Mouse (Mus musculus) right cerebral cortex, postnatal 10 days (tissue): ENCODE data around the gene Stard13.

ENCODE experiments used
- DNase-seq, 2 experiments: peaks; one replicate each; pipeline ENCODE4 v3.0.0; 2021; ENCODE audit warnings: low spot score in 2 of 2

Gene Stard13

DNA sequence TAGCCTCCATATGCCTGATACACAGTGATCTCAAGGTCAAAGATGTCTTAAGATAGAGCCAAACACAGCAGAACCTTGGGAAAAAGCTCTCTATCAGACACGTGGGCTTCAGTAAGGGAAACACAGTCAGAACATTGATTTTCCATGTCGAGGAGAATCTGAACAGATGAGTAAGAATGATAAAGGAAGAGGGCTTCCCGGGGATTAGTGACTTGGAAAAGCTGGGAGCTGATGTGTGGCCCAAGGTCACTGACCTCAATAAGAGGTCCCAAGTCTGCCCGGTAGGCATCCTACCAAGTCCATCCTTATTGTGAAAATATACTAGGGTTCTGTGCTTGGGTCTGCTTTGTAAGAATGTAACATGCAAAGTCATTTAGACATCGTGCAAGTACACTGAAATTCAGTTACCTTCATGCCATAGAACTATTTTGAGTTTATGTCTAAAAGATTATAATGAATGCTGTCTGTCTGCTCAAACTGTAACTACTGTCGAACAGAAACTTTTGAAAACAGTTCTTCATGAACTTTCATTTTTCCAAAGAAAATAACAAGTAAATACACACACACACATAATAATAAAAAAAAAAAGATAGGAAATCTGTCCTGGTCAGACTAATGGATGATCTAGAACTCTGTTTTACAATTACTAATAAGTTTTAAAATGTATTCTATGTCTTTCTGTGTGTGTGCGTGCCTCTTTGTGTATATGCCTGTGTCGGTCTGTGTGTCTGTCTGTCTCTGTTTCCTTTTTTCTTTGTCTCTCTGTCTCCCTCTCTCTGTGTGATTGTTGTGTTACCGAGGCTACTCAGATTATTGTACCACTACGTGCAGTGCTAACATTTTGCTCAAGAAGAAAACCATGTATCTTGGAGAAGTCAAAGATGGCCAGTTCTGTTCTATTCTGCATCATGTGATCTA lies 128.3 kb downstream of the Stard13 start:
- DNase-seq, result no peak

DNA sequence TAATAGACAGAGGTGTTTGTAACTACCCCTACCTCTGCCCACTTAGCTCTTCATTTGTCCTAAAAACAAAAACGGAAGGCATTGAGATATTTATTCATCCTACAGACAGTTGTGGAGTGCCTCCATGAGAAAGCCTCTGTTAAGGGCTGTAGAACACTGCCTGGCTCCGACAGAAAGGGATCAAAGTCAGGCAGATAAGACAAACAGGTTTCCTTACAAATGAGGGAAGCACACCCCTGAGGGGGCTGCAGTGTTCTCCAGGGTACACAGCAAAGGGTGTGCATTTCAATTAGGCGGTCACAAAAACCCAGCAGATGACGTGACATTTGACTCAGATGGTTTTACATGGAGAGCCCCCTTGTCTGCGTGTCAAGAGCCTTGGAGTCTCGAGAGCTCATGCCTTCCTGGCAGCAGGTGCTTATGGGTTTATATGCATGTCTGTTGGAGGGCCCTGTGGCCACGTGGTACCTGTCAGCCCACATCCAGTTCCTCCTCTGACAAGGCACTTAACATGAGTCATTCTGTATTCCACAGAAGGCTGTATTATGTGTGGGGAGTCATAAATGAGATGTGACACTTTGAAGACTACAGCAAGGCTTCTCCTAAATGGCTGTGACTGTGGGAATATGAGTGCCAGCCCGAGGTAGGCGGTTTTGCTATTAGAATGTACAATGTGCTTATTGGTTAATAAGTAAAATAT lies 129.1 kb downstream of the Stard13 start:
- no peak for DNase-seq

DNA sequence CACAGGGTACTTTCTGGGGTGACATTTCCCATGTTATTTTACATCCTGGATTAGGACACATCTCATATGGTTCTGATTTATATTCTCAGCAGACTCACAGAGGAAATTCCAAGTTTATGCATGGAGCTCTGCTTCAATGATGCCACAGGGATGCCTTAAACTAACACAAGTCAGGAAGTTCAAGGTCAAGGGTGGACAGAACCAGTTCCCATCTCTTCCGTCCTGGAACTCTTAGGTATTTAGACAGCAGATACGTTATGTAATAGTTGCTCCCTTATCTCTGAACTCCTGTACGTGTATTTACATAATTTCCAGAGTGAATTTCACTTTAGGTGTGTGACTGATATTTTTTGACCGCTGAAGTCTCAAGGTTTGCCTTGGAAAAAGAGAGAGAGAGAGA lies 130.4 kb downstream of the Stard13 start:
- DNase-seq, result no peak

GRCm38 (mm10) chr5:151102262-151102661 lies 131.4 kb downstream of the Stard13 start:
- DNase-seq, result no peak

DNA sequence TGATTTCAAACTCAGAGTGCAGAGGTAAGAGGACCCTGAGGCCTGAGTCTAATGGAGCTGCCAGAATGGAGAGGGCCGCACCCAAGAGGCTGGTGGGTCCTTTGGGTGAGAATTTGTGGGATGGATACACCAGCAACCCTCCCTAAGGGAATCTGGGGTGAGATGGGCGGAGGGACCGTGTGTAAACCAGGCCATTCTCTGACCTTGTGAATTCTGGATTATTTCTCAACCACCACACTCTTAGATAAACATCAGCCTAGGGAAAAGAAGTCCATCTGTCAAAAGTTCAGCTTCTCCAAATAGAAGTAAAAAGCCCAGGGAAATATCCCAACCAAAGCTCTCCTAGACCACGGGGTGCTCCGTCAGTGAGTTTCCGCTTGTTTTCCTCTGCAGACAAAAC lies 137.6 kb downstream of the Stard13 start:
- DNase-seq, result no peak

GRCm38 (mm10) chr5:151092886-151093665 lies 140.6 kb downstream of the Stard13 start:
- DNase-seq, result no peak

DNA sequence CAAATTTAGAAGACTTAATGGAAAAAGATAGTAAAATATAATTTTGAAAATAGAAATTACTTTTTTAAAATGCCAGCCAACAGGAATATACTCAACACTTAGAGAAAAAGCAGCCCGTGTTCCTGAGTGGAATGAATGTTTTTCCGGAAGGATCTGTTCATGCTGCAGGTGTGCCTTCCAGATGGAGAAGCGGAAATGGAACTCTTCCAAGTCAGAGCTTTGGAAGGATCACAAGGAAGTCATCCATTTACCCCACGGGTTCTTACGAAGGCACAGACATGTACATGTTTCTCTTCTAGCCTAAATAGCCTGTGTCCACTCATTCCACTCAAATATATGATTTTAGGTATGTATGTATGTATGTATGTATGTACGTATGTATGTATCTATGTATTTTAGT lies 142.6 kb downstream of the Stard13 start:
- DNase-seq, result no peak

DNA sequence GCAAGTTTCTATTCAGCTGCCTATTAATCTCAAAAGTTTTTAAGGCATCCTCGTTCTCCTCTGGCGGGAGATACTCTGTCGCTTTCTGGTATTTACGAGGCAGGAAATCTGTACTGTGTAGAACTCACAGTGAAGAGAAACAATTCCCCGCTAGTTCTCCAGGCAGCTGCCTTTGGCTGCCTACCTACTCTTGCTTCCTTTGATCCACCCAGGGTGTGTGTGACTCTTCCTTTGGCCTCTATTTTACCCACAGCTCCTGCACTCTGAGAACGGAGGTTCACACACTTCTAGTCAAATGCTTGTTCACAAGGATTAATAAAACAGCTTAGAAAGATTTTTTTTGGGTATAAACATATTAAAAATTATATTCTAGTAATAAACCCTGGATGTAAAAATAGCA lies 144.4 kb downstream of the Stard13 start:
- no peak for DNase-seq

DNA sequence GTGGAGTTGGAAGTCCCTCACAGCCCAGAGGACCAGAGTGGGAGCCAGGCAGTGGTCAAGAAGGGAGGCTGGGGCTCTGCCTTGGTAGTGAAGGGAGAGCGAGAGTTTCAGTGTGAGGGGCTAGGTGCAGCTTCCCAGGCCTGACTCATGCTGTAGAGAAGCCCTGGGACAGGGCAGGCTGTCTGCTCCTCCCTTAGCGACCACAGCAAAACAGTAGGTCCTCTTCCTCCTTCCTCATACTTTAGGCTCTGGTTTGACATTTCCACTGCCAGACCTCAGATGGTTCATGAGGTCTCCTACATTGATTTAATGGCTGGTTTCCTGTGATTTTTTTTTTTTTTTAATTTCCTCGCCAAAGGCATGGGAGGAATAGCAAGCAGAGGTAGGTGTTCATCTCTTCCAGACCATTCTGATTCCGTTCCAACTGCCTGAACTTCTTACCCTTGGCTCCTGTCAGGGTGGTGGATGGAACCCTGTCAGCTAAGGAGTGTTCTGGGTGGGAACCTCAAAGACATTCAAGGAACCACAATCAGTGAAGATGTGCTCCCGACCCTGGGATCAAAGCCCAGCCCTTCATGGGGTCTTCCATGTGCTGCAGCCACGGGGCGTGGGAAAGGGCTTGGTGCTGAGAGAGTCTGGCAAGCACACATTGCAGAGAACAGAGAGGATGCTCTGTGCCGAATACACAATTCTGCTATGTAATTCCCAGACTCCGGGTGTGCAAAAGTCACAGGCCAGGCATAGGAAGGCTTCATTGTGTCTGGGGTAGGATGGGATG lies 147.0 kb downstream of the Stard13 start:
- DNase-seq, result no peak

GRCm38 (mm10) chr5:151085749-151086148 lies 147.9 kb downstream of the Stard13 start:
- no peak for DNase-seq

DNA sequence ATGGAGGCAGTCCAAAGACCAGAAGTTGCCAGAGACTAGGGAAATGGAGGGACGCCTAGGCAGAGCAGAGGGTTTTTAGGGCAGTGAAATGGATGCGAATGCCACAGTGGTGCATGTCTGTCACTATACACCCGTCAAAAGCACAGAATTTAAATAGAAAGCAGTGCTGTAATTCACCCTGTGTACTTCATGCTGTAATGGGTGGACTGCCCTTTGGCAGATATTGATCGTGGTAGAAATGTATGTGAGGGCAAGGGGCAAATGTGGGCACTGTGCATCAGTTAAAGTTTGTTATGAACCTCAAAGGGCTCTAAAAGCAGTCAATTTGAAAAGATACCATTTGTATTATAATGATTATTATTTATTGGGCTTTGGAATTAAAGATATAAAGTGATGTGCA lies 153.4 kb downstream of the Stard13 start:
- DNase-seq, result no peak

DNA sequence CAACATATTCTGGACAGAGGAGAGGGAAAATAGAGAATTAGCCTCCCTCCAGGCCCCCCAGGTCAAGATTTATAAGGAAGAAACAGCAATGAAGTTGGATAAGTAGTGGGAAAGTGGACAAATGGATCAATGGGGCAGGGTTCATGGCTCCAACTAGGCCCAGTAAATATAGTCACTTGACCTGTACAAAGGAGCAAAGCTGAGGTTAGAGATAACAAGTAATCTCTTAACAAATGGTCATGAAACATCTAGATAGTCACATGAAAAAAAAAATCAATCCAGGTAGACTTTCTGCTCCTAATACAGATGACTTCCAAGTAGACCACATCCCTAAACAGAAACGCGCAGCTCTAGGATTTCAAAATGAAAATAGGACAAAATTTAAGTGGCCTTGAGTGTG lies 155.7 kb downstream of the Stard13 start:
- no peak for DNase-seq

DNA sequence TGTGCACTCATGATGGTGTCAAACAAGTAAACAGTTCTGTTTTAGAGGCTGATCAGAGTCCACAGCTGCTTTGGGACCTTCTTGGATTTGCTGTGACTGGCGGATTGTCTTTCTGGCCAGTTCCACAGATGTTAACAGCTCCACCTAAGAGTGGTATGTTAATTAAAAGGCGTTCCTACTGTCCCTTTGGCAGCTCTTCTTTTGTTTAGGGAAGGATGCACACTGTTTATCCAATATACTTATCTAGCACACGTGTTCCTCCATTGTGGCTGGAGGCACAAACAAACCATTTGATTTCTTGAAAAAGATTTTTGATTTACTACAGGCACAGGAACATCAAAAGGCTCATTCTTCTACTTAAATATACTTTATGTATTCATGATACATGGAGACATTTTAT lies 156.7 kb downstream of the Stard13 start:
- peak in 1 of 2 experiments; percentile 9 for DNase-seq

GRCm38 (mm10) chr5:151074282-151074681 lies 159.4 kb downstream of the Stard13 start:
- no peak for DNase-seq

DNA sequence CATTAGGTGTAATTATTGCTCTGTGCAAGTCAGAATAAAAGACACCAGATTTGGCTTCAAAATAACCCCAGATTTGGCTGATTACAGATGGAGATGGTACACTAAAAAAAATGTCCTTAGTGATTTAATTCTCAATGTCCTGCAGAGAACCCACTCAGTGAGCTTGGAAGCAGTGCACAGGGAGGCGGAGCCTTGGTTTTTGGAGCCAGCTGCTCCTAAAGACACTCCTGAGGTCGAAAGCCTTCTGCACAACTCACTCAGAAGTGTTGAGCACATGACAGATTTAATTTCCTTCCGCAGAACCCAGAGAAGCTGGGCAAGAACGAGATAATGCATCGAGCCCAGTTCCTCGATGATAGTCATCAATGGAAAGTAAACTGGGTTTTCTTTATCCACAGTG lies 162.2 kb downstream of the Stard13 start:
- no peak for DNase-seq

DNA sequence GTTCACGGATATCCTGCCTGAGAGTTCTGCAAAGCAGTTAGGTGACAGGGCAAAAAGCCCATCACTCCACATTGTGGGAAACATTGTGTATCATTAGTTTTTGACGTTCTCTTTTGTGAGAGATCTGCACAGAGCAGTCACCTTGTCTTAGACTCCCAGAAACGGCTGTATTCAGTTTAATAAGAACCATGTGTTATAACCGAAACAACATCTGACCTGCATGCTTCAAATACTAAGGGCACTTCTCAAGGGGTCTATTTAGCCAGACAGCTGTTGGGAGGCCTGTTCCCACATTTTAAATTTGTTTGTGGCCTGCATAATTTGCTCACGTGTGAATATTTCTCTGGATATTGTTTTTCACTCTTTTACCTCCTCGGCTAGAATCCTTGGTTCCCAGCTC lies 162.7 kb downstream of the Stard13 start:
- no peak for DNase-seq

DNA sequence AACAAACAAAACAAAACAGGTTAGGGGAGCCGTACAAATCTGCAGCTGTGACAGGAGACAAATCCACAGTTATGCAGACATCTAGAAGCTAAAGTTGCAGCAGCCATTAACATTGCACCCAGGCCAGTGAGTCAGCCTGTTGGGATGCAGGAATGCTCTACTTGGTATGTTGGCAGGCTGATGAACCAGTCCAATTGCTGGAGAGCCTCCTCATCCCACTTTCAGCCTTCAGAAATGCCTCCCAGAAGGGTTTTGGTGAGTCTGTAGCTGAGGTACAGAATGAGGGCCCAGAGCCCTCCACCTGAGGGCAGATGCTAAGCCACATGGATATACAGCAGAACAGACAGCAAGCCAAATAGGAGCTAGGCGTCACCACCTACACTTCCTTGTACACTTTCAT lies 164.1 kb downstream of the Stard13 start:
- DNase-seq, result no peak

GRCm38 (mm10) chr5:151066016-151066415 lies 167.6 kb downstream of the Stard13 start:
- DNase-seq, result no peak

GRCm38 (mm10) chr5:151065228-151065627 lies 168.4 kb downstream of the Stard13 start:
- DNase-seq, result no peak

DNA sequence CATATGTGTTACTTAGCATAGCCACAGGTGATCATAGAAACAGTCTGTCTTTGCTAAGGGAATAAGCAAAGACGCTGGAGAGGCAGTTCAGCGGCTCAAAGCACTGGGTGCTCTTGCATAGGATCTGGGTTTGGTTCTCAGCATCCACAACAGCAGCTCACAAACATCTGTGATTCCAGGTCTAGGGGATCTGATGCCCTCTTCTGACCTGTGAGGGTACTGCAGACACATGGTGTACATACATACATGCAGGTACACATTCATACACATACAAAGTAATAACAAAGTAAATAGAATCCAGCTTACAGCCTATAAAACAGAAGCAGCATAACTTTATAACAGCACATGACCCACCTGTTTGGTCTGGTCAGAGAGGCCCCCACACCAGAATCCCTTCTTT lies 171.7 kb downstream of the Stard13 start:
- no peak for DNase-seq

DNA sequence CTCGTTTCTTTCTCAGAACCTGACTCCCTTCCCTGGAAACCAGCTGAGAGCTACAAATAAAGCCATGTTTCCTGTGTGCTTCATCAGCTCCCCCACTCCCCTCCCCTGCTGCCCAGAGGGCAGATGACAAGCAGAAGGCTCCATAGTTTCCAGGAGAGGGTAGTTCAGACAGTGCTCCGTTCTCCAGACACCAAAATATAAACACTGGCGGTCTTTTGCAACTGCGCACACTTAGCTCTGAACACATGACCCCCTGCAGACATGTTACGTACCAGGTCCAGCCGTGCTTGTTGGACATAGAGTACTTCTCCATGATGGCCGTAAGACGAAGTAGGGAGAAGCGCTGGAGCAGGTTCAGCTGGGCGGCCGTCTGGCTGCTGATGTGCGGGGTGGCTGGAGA lies 173.2 kb downstream of the Stard13 start:
- no peak for DNase-seq

- no peak for DNase-seq
These were observed 173.9 kb downstream of the Stard13 start for GRCm38 (mm10) chr5:151059772-151060171.
